Mouse (Mus musculus): ENCODE results near the gene Zfp719.

Zfp719 gene

GRCm38 (mm10) chr7:43607743-43608287, 28.4 kb downstream of the Zfp719 start:
- DNase-seq (ENCODE audit: low spot score in 2 of 2) = no peak

GRCm38 (mm10) chr7:43608316-43608824, 29.0 kb downstream of the Zfp719 start:
- no peak for DNase-seq (ENCODE audit: low spot score in 2 of 2)

- no peak for DNase-seq (ENCODE audit: low spot score in 2 of 2)
These were observed 34.6 kb downstream of the Zfp719 start for GRCm38 (mm10) chr7:43613816-43614551.

- no peak for DNase-seq (ENCODE audit: low spot score in 2 of 2)
These were observed 43.5 kb downstream of the Zfp719 start for GRCm38 (mm10) chr7:43622927-43623326.

- no peak for DNase-seq (ENCODE audit: low spot score in 2 of 2)
These were observed 44.4 kb downstream of the Zfp719 start for GRCm38 (mm10) chr7:43623819-43624218.

GRCm38 (mm10) chr7:43625065-43625464, 45.7 kb downstream of the Zfp719 start:
- no peak for DNase-seq (ENCODE audit: low spot score in 2 of 2)

- DNase-seq (ENCODE audit: low spot score in 2 of 2) = no peak
These were observed 46.5 kb downstream of the Zfp719 start for GRCm38 (mm10) chr7:43625794-43626422.

GRCm38 (mm10) chr7:43633940-43634339, 54.5 kb downstream of the Zfp719 start:
- DNase-seq (ENCODE audit: low spot score in 2 of 2) = no peak

- no peak for DNase-seq (ENCODE audit: low spot score in 2 of 2)
These were observed 55.1 kb downstream of the Zfp719 start, which contains the start of gene Ceacam18 for GRCm38 (mm10) chr7:43634500-43634899. TSS of gene Ceacam18 (plus strand) at chr7:43634707.

GRCm38 (mm10) chr7:43636194-43636593, 56.8 kb downstream of the Zfp719 start:
- DNase-seq (ENCODE audit: low spot score in 2 of 2) = no peak

GRCm38 (mm10) chr7:43637118-43637517, 57.7 kb downstream of the Zfp719 start:
- DNase-seq (ENCODE audit: low spot score in 2 of 2) = no peak

GRCm38 (mm10) chr7:43642587-43642986, 63.2 kb downstream of the Zfp719 start:
- no peak for DNase-seq (ENCODE audit: low spot score in 2 of 2)

Data from urinary bladder, postnatal 36 days (tissue).